Mouse (Mus musculus) heart, embryonic 15.5 days (tissue): ENCODE data around the gene Gm10959. TPM values are rescaled to one million over a fixed set of nuclear protein-coding genes. Genes with fewer than 3 reads are reported as not detected.

Experiments used
- ATAC-seq: fragments of 200-750 bp; cut with Nextera tagmentation; replicated peaks from 2 replicates; pipeline ENCODE4 v1.8.0; 2017; ENCODE audit warnings: low read depth, moderate TSS enrichment; ENCODE audit not compliant: insufficient number of reproducible peaks, insufficient read depth, low FRiP score
- H3K27ac ChIP-seq: fragments of 300-500 bp; sonication (generic); 2 replicates; pipeline ENCODE4 v1.5.1; 2015; ENCODE audit warnings: mild to moderate bottlenecking, inconsistent platforms
- H3K27me3 ChIP-seq: fragments of 300-500 bp; sonication (generic); 2 replicates; pipeline ENCODE4 v1.6.1; 2015; ENCODE audit warnings: inconsistent platforms
- H3K36me3 ChIP-seq: fragments of 300-500 bp; sonication (generic); 2 replicates; pipeline ENCODE4 v1.6.1; 2015; ENCODE audit warnings: mild to moderate bottlenecking, inconsistent platforms
- H3K4me1 ChIP-seq: fragments of 300-500 bp; sonication (generic); replicated peaks from 2 replicates; pipeline ENCODE4 v1.6.1; 2015; ENCODE audit warnings: inconsistent platforms
- H3K4me2 ChIP-seq: fragments of 300-500 bp; sonication (generic); 2 replicates; pipeline ENCODE4 v1.6.1; 2015; ENCODE audit warnings: inconsistent platforms, mild to moderate bottlenecking, moderate library complexity
- H3K4me3 ChIP-seq: fragments of 300-500 bp; sonication (generic); 2 replicates; pipeline ENCODE4 v1.5.1; 2015; ENCODE audit warnings: mild to moderate bottlenecking, inconsistent platforms
- H3K9ac ChIP-seq: fragments of 300-500 bp; sonication (generic); 2 replicates; pipeline ENCODE4 v1.6.1; 2015; ENCODE audit warnings: mild to moderate bottlenecking, inconsistent platforms
- H3K9me3 ChIP-seq: fragments of 300-500 bp; sonication (generic); replicated peaks from 2 replicates; pipeline ENCODE4 v1.6.1; 2016; ENCODE audit warnings: inconsistent platforms
- WGBS: fragments of 180-500 bp; shearing (Covaris S2); methylation state at CpG from one replicate; pipeline ENCODE4 v1.1.7; 2015; ENCODE audit warnings: mixed read lengths; 5-methylcytosine and 5-hydroxymethylcytosine counted together
- polyA plus RNA-seq: library from polyadenylated mRNA; unstranded; fragments of >200 nt; fragmentation: Nextera tagmentation; extraction: Ambion mirVana; gene quantifications from 2 replicates; pipeline ENCODE4 v1.2.1, GENCODE M21; 2015

The Gm10959 gene
- polyA plus RNA-seq, 1 experiment from 2014 or later = not detected

DNA sequence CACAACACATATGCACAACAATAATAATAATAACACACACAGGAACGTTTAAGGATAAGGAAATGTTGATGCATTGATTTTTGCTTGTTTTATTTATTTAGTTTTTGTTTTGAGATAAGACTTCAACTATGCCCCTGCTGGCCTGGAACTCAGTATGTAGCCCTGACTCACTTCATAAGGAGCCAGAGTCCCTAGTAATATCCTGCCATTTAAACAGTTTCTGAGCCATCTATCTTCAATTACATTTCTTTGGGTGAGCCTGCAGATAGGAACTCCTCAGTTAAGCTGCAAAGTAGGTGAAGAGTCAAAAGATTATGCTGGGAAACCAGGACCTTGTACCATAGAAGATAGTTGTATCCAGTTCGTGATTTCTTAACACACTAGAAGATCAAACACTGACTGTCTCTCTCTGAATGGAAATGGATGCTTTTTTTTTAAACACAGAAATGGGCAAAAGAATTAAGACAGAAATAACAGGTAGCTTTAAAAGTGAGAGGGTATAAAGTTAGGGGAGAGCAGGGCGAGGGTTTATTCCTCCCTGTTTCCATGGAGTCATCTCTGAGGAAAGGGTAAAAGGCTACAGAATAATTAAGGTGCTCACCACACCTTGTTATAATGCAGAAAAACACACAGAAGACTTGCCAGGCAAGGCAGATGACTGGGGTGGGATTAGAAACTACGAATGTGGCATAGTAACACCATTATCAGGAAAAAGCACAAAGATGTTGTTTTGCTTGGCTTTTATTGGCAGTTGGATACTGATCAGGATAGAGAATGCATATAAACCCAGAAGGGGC lies 31.5 kb downstream of the Gm10959 start:
- 62% methylated on average over 4 of the region's 4 CpGs for WGBS
- H3K36me3 ChIP-seq = no peaks in the 10 kb centered on the region
- no peak overlapping the region for H3K4me3 ChIP-seq
- no peak overlapping the region for H3K9ac ChIP-seq
- no peak for ATAC-seq
- H3K4me2 ChIP-seq = no peak overlapping the region
- no peaks in the 10 kb centered on the region for H3K4me1 ChIP-seq
- no peaks in the 10 kb centered on the region for H3K27me3 ChIP-seq
- no peak overlapping the region for H3K27ac ChIP-seq
- H3K9me3 ChIP-seq = no peaks in the 10 kb centered on the region

DNA sequence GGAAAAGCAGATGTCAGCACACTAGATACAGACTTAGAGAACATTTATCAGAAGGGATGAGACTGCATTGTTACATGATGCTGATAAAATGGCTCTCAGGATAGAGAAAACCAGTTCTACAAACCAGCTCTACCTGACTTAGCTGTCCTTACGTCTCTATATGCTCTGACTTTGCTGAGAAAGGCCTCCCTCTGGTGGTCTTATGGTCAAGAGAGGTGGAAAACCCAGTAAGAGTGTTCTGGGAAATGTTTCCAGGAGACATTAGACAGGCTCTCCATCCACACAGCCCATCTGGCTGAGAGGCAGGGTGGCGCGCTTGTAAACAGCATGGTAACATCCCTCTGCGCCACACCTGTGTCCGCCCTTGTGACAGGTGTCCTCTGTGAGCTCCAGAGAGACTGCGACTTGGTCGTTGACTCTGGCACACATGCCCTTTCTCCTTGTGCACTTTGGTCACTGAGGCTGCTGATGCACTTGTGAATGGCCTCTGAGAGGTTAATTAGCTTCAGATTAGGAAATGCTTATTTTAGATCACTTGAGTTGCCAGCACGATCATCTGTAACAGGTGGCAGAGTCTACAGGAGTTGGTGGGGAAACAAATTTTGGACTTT lies 40.4 kb downstream of the Gm10959 start:
- no peak overlapping the region for H3K9ac ChIP-seq
- H3K4me2 ChIP-seq = no peak overlapping the region
- no peaks in the 10 kb centered on the region for H3K4me1 ChIP-seq
- no peak for ATAC-seq
- no peak overlapping the region for H3K4me3 ChIP-seq
- 73% methylated on average over 8 of the region's 8 CpGs for WGBS
- no peaks in the 10 kb centered on the region for H3K9me3 ChIP-seq
- H3K27ac ChIP-seq = no peak overlapping the region
- no peaks in the 10 kb centered on the region for H3K27me3 ChIP-seq
- no peaks in the 10 kb centered on the region for H3K36me3 ChIP-seq

DNA sequence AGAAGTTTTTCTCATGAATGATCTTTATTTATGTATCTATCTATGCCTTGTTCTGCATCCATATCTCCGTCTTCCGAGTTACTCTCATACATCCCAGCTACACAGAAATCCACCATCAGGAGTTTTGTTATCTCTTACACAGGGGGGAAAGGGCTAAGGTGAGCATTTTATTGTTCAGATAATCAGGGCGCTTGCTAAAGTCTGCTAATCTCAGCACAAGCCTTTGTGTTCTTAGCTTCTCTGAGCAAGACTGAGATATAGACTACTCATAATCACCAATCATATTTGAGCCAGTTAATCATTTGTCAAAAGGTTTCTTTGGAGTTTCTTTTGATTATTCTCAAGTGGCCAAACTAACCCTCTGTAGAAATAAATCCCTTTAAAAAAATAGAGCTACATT lies 41.6 kb downstream of the Gm10959 start:
- 79% methylated on average over 3 of the region's 3 CpGs for WGBS
- Histone ChIP-seq H3K9ac (no peak overlapping the region), H3K36me3 (no peaks in the 10 kb centered on the region), H3K4me2 (no peak overlapping the region), H3K27ac (no peak overlapping the region), H3K27me3 (no peaks in the 10 kb centered on the region), H3K4me3 (no peak overlapping the region), H3K4me1 (no peaks in the 10 kb centered on the region), H3K9me3 (no peaks in the 10 kb centered on the region)
- no peak for ATAC-seq

DNA sequence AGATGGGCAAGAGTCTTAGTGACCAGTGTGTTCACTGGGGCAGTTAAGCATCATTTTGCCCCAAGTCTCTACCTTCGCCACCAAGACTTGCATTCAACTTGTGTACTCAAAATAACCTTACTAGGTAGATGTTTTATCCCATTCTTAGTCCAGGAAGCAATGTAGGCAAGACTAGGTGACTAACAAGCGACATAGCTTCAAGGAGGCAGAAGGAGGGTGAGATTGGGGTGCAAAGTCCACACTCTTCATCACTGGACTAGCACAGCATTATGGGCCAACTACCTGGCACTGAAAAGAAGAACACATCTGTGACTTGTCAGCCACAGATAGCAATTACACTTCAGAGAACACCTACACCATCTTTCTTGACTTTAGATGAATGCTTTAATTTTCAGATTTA lies 42.3 kb downstream of the Gm10959 start:
- WGBS = 84% methylated on average over 2 of the region's 2 CpGs
- no peaks in the 10 kb centered on the region for H3K36me3 ChIP-seq
- no peak for ATAC-seq
- no peaks in the 10 kb centered on the region for H3K9me3 ChIP-seq
- no peak overlapping the region for H3K27ac ChIP-seq
- no peak overlapping the region for H3K4me3 ChIP-seq
- H3K27me3 ChIP-seq = no peaks in the 10 kb centered on the region
- no peaks in the 10 kb centered on the region for H3K4me1 ChIP-seq
- no peak overlapping the region for H3K9ac ChIP-seq
- no peak overlapping the region for H3K4me2 ChIP-seq

DNA sequence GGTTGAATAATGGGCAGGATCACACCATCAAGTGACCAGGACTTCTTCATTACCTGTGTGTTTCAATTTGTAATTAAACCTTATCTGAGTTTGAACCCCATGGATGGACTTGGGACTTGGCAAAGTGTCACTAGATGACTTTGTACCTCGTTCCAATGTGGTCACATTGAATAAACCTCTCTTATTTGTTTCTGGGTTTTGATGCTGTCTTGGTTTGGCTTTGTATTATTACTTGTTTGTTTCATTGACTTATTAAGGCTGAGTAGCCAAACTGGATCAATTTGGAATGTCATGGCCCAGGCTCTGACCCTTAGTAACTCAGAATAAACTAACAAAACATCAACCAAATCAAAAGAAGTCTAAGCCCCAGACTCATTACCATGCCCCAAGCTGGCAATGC lies 47.6 kb downstream of the Gm10959 start:
- no peaks in the 10 kb centered on the region for H3K4me1 ChIP-seq
- WGBS = 71% methylated on average over 1 of the region's 1 CpGs
- H3K9ac ChIP-seq = no peak overlapping the region
- no peaks in the 10 kb centered on the region for H3K27me3 ChIP-seq
- no peak overlapping the region for H3K4me2 ChIP-seq
- H3K36me3 ChIP-seq = no peaks in the 10 kb centered on the region
- ATAC-seq = no peak
- no peaks in the 10 kb centered on the region for H3K9me3 ChIP-seq
- H3K27ac ChIP-seq = no peak overlapping the region
- H3K4me3 ChIP-seq = no peak overlapping the region

DNA sequence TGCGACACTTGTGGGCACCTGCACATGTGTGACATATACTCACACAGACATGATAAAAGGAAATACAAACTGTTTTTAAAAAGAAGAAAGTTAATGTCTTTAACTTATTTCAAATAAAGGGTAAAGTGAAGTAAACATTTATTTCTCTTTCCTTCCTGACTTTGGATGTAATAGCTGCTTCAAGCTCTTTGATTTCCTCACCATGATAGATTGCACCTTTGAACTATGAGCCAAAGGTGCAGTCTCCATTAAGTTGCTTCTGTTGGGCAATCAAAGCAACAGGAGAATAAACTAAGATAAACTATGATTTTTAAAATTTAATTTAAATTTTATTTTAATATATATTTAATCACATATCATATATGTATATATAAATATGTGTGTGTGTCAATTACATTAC lies 50.9 kb downstream of the Gm10959 start:
- no peak overlapping the region for H3K4me3 ChIP-seq
- no peak for ATAC-seq
- H3K4me1 ChIP-seq = no peaks in the 10 kb centered on the region
- H3K36me3 ChIP-seq = no peaks in the 10 kb centered on the region
- H3K27me3 ChIP-seq = no peaks in the 10 kb centered on the region
- H3K27ac ChIP-seq = no peak overlapping the region
- no peak overlapping the region for H3K9ac ChIP-seq
- H3K4me2 ChIP-seq = no peak overlapping the region
- WGBS = 100% methylated on average over 1 of the region's 1 CpGs
- no peaks in the 10 kb centered on the region for H3K9me3 ChIP-seq

DNA sequence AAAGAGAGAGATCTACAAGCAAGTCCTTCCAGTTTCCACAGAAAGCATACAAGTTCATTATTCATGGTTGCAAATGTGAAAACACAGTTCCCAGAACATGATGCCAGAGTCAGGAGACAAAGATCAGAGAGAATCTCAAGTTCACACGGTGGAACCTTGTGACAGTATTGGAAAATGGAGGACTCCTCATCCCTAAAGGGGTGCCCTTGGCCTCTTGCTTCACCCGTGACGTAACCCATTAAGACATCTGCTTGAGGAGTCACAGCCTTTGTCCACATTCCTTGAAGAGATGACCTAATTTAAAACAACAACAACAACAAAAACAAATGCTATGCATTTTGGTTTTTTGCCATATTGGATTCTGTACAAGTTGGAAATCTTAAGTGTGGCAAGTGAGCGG lies 54.1 kb downstream of the Gm10959 start:
- no peak overlapping the region for H3K4me2 ChIP-seq
- WGBS = 80% methylated on average over 4 of the region's 4 CpGs
- H3K4me3 ChIP-seq = no peak overlapping the region
- H3K9me3 ChIP-seq = no peaks in the 10 kb centered on the region
- no peak overlapping the region for H3K9ac ChIP-seq
- no peaks in the 10 kb centered on the region for H3K36me3 ChIP-seq
- H3K27ac ChIP-seq = no peak overlapping the region
- no peak for ATAC-seq
- H3K27me3 ChIP-seq = no peaks in the 10 kb centered on the region
- no peaks in the 10 kb centered on the region for H3K4me1 ChIP-seq

Other genes with a start within 250 kb of the Gm10959 start
- 2.6 and 3.9 TPM in 2 replicates for gene Pde5a, start 190.4 kb downstream of the Gm10959 start, polyA plus RNA-seq
- 0.30 TPM in 1 of 2 replicates, not detected in the other for gene Fabp2, start 24.3 kb downstream of the Gm10959 start, polyA plus RNA-seq
- 93.3 and 124 TPM in 2 replicates for gene 1810037I17Rik, start 4.8 kb upstream of the Gm10959 start, polyA plus RNA-seq
- gene Usp53, start 65.2 kb upstream of the Gm10959 start, polyA plus RNA-seq = 6.3 and 7.2 TPM in 2 replicates
- 178 and 261 TPM in 2 replicates for gene Myoz2, start 115.7 kb upstream of the Gm10959 start, polyA plus RNA-seq